Mouse (Mus musculus): ENCODE data around the gene Phf12. TPM values are rescaled to one million over a fixed set of nuclear protein-coding genes. Genes with fewer than 3 reads are reported as not detected.

Gene Phf12
- total RNA-seq (2022): 10 to 100 TPM; 24.8 to 27.5 (median 26.0) TPM

- DNase-seq (ENCODE audit: low spot score): peak; percentile 100
Measured at GRCm38 (mm10) chr11:77982441-77982905, at the start of gene Phf12. Gene Phf12, plus strand, starts transcription at chr11:77982754.

- no peak for DNase-seq (ENCODE audit: low spot score)
Measured at GRCm38 (mm10) chr11:77934111-77934521, 48.4 kb upstream of the Phf12 start.

GRCm38 (mm10) chr11:77934568-77935311 lies 47.8 kb upstream of the Phf12 start:
- DNase-seq (ENCODE audit: low spot score): no peak

GRCm38 (mm10) chr11:77936846-77937245 lies 45.7 kb upstream of the Phf12 start:
- no peak for DNase-seq (ENCODE audit: low spot score)

GRCm38 (mm10) chr11:77937649-77938410 lies 44.7 kb upstream of the Phf12 start:
- no peak for DNase-seq (ENCODE audit: low spot score)

GRCm38 (mm10) chr11:77942230-77942629 lies 40.3 kb upstream of the Phf12 start:
- no peak for DNase-seq (ENCODE audit: low spot score)

GRCm38 (mm10) chr11:77947860-77948259 lies 34.7 kb upstream of the Phf12 start:
- DNase-seq (ENCODE audit: low spot score): no peak

GRCm38 (mm10) chr11:77950125-77950685 lies 32.3 kb upstream of the Phf12 start:
- no peak for DNase-seq (ENCODE audit: low spot score)

- DNase-seq (ENCODE audit: low spot score): no peak
Measured at GRCm38 (mm10) chr11:77950797-77951228, 31.7 kb upstream of the Phf12 start.

GRCm38 (mm10) chr11:77953671-77954070 lies 28.9 kb upstream of the Phf12 start:
- DNase-seq (ENCODE audit: low spot score): no peak

GRCm38 (mm10) chr11:77956428-77956827 lies 26.1 kb upstream of the Phf12 start:
- DNase-seq (ENCODE audit: low spot score): no peak

- DNase-seq (ENCODE audit: low spot score): no peak
Measured at GRCm38 (mm10) chr11:77958268-77958667, 24.3 kb upstream of the Phf12 start.

- DNase-seq (ENCODE audit: low spot score): no peak
Measured at GRCm38 (mm10) chr11:77958932-77959331, 23.6 kb upstream of the Phf12 start.

GRCm38 (mm10) chr11:77960199-77960598 lies 22.4 kb upstream of the Phf12 start:
- DNase-seq (ENCODE audit: low spot score): no peak

- DNase-seq (ENCODE audit: low spot score): no peak
Measured at GRCm38 (mm10) chr11:77960898-77961297, 21.7 kb upstream of the Phf12 start.

GRCm38 (mm10) chr11:77962946-77963345 lies 19.6 kb upstream of the Phf12 start:
- DNase-seq (ENCODE audit: low spot score): no peak

GRCm38 (mm10) chr11:77964415-77965095 lies 18.0 kb upstream of the Phf12 start:
- no peak for DNase-seq (ENCODE audit: low spot score)

GRCm38 (mm10) chr11:77965101-77966036 lies 17.2 kb upstream of the Phf12 start:
- no peak for DNase-seq (ENCODE audit: low spot score)

- no peak for DNase-seq (ENCODE audit: low spot score)
Measured at GRCm38 (mm10) chr11:77966037-77966391, 16.5 kb upstream of the Phf12 start.

- DNase-seq (ENCODE audit: low spot score): peak; percentile 76
Measured at GRCm38 (mm10) chr11:77967114-77967513, 15.4 kb upstream of the Phf12 start.

GRCm38 (mm10) chr11:77968786-77969185 lies 13.8 kb upstream of the Phf12 start:
- no peak for DNase-seq (ENCODE audit: low spot score)
